Mouse (Mus musculus): ENCODE results near the gene Olfr522.

Olfr522 gene

GRCm38 (mm10) chr7:140116329-140117054, 48.1 kb downstream of the Olfr522 start, which contains the start of gene Echs1:
Echs1 (minus strand) TSS chr7:140116476.
- in situ Hi-C loops (cut with MboI, MseI) = no loop called here

DNA sequence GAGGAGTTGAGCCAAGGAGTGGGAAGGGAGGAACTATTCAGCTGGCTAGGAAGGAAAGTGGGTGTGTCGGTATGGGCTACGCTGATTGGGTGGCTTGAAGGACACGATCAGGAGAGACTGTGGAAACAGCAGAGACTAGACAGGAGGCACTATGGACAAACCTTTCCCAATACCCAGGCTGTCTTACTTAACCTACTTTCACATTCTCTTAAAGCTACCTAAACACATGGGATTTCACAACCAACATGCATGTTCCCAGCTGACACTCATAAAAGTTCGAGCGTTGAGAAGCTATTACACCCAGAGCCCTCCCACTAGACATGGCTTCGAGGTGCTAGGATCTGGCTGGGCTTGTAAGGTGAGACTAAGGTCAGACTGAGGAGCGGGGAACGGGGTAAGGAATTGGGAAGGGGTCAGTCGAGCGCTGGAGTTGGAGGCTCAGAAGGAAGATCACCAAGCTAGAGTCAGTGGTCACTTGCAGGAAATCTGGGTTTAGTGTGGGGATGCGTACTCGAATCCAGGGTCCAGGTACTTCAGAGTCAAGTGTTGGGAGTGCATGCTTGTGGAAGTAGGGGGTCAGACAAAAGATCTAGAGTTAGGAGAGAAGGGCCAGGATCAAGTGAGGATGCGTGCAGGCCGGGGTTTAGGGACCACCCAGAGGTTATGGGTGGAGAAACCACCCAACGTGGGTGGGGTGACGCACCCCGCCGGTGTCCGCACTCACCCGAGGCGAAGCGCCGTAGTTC, 48.8 kb downstream of the Olfr522 start, which contains the start of gene Paox:
Gene Paox, plus strand, starts transcription at position 217 of the 746 bp plus-strand sequence.
- in situ Hi-C loops (cut with MboI, MseI) = no loop called here

GRCm38 (mm10) chr7:140111943-140112342, 52.6 kb downstream of the Olfr522 start:
- in situ Hi-C loops (cut with MboI, MseI) = no loop called here

Data from T-helper 2 cell (primary cell).